Mouse (Mus musculus) layer of hippocampus, postnatal 10 days (tissue): ENCODE data around the gene Clybl. TPM values are rescaled to one million over a fixed set of nuclear protein-coding genes. Genes with fewer than 3 reads are reported as not detected.

Experiments used
- DNase-seq, 2 experiments: peaks; one replicate each; pipeline ENCODE4 v3.0.0; 2021; ENCODE audit warnings: low spot score in 2 of 2
- total RNA-seq, 2 experiments: library from RNA; stranded (reverse); gene quantifications; 2 replicates each; pipeline ENCODE4 v1.2.3; 2021

The Clybl gene
- total RNA-seq, 2 experiments from 2014 or later: 22.5 to 24.1 TPM

GRCm38 (mm10) chr14:122246919-122247859, 65.7 kb downstream of the Clybl start:
- no peak for DNase-seq

GRCm38 (mm10) chr14:122249123-122249522, 67.6 kb downstream of the Clybl start:
- DNase-seq: no peak

GRCm38 (mm10) chr14:122251346-122251745, 69.8 kb downstream of the Clybl start:
- DNase-seq: no peak

- DNase-seq: no peak
These were observed 74.2 kb downstream of the Clybl start for GRCm38 (mm10) chr14:122255562-122256260.

GRCm38 (mm10) chr14:122256261-122256634, 74.7 kb downstream of the Clybl start:
- no peak for DNase-seq

GRCm38 (mm10) chr14:122258297-122258696, 76.8 kb downstream of the Clybl start:
- no peak for DNase-seq

- DNase-seq: no peak
These were observed 79.7 kb downstream of the Clybl start for GRCm38 (mm10) chr14:122261250-122261649.

- no peak for DNase-seq
These were observed 81.6 kb downstream of the Clybl start for GRCm38 (mm10) chr14:122262851-122263659.

GRCm38 (mm10) chr14:122265214-122265613, 83.7 kb downstream of the Clybl start:
- no peak for DNase-seq

- DNase-seq: no peak
These were observed 86.1 kb downstream of the Clybl start for GRCm38 (mm10) chr14:122267590-122267989.

- DNase-seq: no peak
These were observed 89.7 kb downstream of the Clybl start for GRCm38 (mm10) chr14:122271104-122271746.

- DNase-seq: no peak
These were observed 95.6 kb downstream of the Clybl start for GRCm38 (mm10) chr14:122277142-122277541.

GRCm38 (mm10) chr14:122279462-122280308, 98.2 kb downstream of the Clybl start:
- no peak for DNase-seq

GRCm38 (mm10) chr14:122280309-122281071, 99.0 kb downstream of the Clybl start:
- peak in 1 of 2 experiments; percentile 21 for DNase-seq

- DNase-seq: no peak
These were observed 99.6 kb downstream of the Clybl start for GRCm38 (mm10) chr14:122281072-122281634.

GRCm38 (mm10) chr14:122283959-122284358, 102.5 kb downstream of the Clybl start:
- DNase-seq: no peak

GRCm38 (mm10) chr14:122296399-122296798, 114.9 kb downstream of the Clybl start:
- DNase-seq: no peak

- DNase-seq: no peak
These were observed 115.4 kb downstream of the Clybl start for GRCm38 (mm10) chr14:122296864-122297263.
